Mouse (Mus musculus): Measurements from ENCODE around the gene Lman2l.

DNA sequence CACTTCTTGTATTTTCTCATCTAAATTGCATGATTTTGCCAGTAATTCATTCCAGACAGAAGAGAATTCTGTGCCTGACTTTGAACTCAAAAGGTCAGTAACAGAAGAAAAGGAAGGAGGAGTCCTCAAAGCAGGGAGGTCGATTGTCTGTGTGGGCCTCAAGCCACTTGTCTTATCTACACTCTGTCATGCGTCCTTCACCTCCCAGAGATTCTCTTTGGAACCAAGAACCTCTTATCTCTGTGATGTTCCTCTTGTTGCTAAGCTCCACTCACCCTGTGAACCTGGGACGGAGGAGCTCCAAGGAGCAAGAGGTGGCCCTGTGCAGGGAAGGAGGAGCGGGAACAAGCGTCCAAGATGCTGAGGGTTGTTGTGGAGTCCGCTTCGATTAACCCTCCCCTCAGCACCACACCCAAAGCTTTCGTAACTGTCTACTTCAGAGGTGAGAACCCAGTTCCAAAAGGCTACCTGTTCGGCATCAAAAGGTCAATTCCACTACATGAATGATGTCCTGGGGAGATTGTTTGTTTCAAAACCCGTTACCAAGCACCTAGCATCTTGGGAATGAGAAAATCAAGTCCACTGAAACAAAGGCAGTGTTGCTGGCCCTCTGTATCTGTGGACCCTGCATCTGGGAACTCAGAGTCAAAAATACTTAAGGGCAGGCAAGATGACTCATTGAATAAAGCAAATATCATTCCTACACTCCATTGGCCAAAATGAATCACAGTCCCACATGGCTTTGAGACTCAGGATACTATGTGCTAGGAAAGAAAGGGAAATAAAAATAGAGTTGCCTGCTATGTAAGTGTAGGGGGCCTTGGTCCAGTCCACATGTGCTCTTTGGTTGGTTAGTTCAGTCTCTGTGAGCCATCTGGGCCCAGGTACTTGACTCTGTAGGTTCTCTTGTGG is 72.9 kb downstream of the Lman2l start, which contains the start of gene Fer1l5:
- no peak for TF ChIP-seq CTCF (IDR thresholded peaks at IDR 0.05; ENCODE audit: insufficient read depth, low read length)
- TF ChIP-seq POLR2A (IDR thresholded peaks at IDR 0.05; ENCODE audit: borderline replicate concordance, extremely low read depth, low read depth, low read length), result no peak
